Mouse (Mus musculus) embryonic fibroblast, embryonic 13.5 days (primary cell): ENCODE measurements around the gene Rbm17.

Source experiments
- CTCF ChIP-seq: IDR thresholded peaks from 2 replicates; pipeline ENCODE4 v1.5.1; 2011; ENCODE audit warnings: mild to moderate bottlenecking, control low read depth, low read length, moderate library complexity, borderline replicate concordance; ENCODE audit not compliant: insufficient read depth
- POLR2A ChIP-seq: IDR thresholded peaks from 2 replicates; pipeline ENCODE4 v1.6.1; 2011; ENCODE audit warnings: low read depth, mild to moderate bottlenecking, control low read depth, low read length, moderate library complexity

DNA sequence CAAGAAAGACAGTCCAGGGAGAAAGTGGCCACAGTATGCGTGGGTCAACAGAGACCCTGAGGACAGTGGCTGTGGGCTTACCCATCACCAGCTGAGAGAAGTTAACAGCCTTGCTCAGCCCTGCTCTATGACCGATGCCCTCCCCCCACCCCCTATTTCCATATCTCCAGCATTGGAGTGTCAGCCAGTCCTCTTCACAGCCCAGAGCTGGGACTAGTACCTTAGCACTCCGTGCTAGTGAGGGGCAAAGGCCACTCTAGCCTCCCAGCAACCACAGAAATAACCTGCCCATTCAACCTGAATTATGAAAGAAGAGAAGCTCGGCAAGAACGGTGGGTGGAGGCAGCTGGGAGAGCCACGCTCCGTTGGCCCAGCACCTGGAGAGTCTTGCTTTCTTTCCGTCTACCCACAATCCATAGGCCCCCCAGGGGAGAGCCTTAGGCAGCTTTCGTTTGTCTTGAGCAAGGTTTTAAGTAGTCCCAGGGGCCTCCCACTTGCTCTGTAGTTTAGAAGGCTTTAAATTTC is 51.6 kb downstream of the Rbm17 start:
- TF ChIP-seq CTCF (no peak), POLR2A (no peak)
